Mouse (Mus musculus) kidney, postnatal 0 days (tissue): ENCODE data around the gene BC034090. TPM values are rescaled to one million over a fixed set of nuclear protein-coding genes. Genes with fewer than 3 reads are reported as not detected.
"Not testable (repeated sequence)": the region's sequence is repeated elsewhere in the genome, so short reads cannot be mapped to it uniquely, and the experiment has no call there.

ENCODE experiments used
- ATAC-seq: fragments of 200-750 bp; cut with Nextera tagmentation; replicated peaks from 2 replicates; pipeline ENCODE4 v1.8.0; 2017; ENCODE audit warnings: low read depth, moderate number of reproducible peaks, moderate TSS enrichment, moderate library complexity; ENCODE audit not compliant: low FRiP score
- DNase-seq: peaks from one replicate; pipeline ENCODE4 v3.0.0-alpha.2; 2016; ENCODE audit warnings: low spot score
- H3K27ac ChIP-seq: fragments of 300-500 bp; sonication (generic); 2 replicates; pipeline ENCODE4 v1.5.1; 2014; ENCODE audit warnings: mild to moderate bottlenecking
- H3K27me3 ChIP-seq: fragments of 300-500 bp; sonication (generic); 2 replicates; pipeline ENCODE4 v1.6.1; 2014; ENCODE audit warnings: low read length, mixed read lengths; ENCODE audit not compliant: insufficient read depth
- H3K36me3 ChIP-seq: fragments of 300-500 bp; sonication (generic); 2 replicates; pipeline ENCODE4 v1.6.1; 2014; ENCODE audit warnings: low read length, mixed read lengths; ENCODE audit not compliant: insufficient read depth
- H3K4me1 ChIP-seq: fragments of 300-500 bp; sonication (generic); replicated peaks from 2 replicates; pipeline ENCODE4 v1.6.1; 2014; ENCODE audit warnings: antibody characterized with exemption, low read length, mixed read lengths; ENCODE audit not compliant: insufficient read depth
- H3K4me2 ChIP-seq: fragments of 300-500 bp; sonication (generic); 2 replicates; pipeline ENCODE4 v1.6.1; 2014; ENCODE audit warnings: mild to moderate bottlenecking, low read length, moderate library complexity, mixed read lengths
- H3K4me3 ChIP-seq: fragments of 300-500 bp; sonication (generic); replicated peaks from 2 replicates; pipeline ENCODE4 v1.5.1; 2014; ENCODE audit warnings: low read depth, low read length
- H3K9ac ChIP-seq: fragments of 300-500 bp; sonication (generic); 2 replicates; pipeline ENCODE4 v1.6.1; 2014; ENCODE audit warnings: low read depth, low read length
- H3K9me3 ChIP-seq: fragments of 300-500 bp; sonication (generic); replicated peaks from 2 replicates; pipeline ENCODE4 v1.6.1; 2016; ENCODE audit warnings: low read length, inconsistent platforms, mixed read lengths
- CTCF ChIP-seq: IDR thresholded peaks from 2 replicates; pipeline ENCODE4 v1.5.1; 2016; ENCODE audit warnings: antibody characterized with exemption, low read depth, mild to moderate bottlenecking, moderate library complexity
- WGBS: fragments of 180-500 bp; shearing (Covaris S2); extraction: QIAGEN DNeasy Blood & Tissue Kit; methylation state at CpG from one replicate; pipeline ENCODE4 v1.1.7; 2014; 5-methylcytosine and 5-hydroxymethylcytosine counted together
- polyA plus RNA-seq: library from polyadenylated mRNA; unstranded; fragments of >200 nt; fragmentation: Nextera tagmentation; extraction: Ambion mirVana; gene quantifications from 2 replicates; pipeline ENCODE4 v1.2.1, GENCODE M21; 2015

BC034090 gene
- polyA plus RNA-seq, 1 experiment from 2014 or later: 9.9 TPM

DNA sequence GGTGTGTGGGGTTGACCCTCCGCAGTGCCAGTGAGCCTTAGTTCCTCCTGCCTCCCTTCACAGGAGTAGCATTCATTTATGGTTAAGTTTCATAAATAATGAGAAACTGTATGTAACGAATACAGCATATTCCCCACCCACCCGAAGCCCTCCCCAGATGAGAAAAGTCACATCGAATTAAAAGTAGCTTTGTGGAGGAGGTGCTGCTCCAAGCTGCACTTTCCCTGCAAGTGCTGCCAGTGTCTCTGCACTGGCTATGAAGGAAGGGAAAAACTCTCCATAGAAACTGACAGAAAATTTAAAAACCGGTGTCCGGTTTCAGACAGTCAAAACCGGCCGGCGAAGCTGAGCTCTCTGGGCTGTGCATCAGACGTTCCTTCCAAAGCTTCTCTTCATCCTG, 36.1 kb upstream of the BC034090 start:
- Histone ChIP-seq H3K27ac (no peak overlapping the region), H3K9me3 (no peaks in the 10 kb centered on the region), H3K4me2 (no peak overlapping the region), H3K36me3 (no peaks in the 10 kb centered on the region), H3K4me1 (no peaks in the 10 kb centered on the region), H3K4me3 (no peak overlapping the region), H3K27me3 (no peaks in the 10 kb centered on the region), H3K9ac (no peak overlapping the region)
- WGBS: 44% methylated on average over 10 of the region's 10 CpGs
- TF ChIP-seq CTCF: no peak
- ATAC-seq (no peak), DNase-seq (peak; percentile 21)

DNA sequence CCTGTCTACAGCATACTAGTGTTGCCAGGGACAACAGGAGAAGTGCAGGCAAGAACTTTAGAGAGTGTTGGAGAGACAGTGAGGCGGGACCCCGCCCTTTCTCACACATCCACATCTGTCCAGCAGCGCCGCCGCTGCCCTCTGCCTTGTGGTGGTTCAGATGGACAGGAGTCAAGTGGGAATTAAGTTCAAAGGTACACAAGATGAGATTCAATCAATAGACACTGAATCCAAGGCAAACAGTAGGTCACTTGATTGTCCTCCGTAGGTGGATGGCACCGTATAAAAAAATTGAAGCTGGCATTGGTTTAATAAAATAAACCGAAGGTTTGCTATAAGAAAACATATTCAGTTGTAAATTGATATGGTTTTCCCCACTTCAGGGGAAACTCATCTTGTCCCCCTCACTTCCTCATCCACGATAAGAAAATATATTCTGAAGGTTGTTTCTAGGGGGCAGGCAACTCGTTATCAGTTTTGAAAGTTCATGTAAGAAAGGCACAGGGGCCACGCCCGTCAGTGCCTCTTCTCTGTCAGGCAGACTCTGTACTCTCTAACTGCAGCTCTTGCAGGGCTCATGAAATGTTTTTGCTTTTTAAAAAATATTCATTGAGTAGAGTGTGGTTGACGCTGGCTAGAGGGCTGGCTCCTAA, 32.3 kb upstream of the BC034090 start:
- no peak for TF ChIP-seq CTCF
- no peaks in the 10 kb centered on the region for H3K4me1 ChIP-seq
- DNase-seq: no peak
- 66% methylated on average over 13 of the region's 13 CpGs for WGBS
- no peak for ATAC-seq
- H3K4me3 ChIP-seq: no peak overlapping the region
- no peak overlapping the region for H3K4me2 ChIP-seq
- H3K36me3 ChIP-seq: no peaks in the 10 kb centered on the region
- H3K27me3 ChIP-seq: no peaks in the 10 kb centered on the region
- no peak overlapping the region for H3K27ac ChIP-seq
- H3K9me3 ChIP-seq: no peaks in the 10 kb centered on the region
- no peak overlapping the region for H3K9ac ChIP-seq

DNA sequence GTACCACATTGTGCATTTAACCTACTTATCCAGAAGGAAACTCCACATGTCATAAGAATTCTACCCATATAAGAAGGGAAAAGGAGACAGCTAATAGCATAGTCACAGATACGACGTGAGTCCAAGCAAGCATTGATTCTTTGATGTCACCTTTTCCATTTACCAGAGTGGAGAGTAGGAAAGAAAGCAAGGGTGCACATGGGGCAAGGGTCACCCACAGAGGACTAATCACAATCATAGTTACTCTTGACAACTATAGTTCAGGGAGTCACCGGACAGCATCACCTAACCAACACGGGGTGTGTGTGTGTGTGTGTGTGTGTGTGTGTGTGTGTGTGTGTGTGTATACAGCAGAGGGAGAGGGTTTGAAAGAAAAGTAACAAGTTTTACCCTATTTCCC, 31.5 kb upstream of the BC034090 start:
- DNase-seq (no peak), ATAC-seq (no peak)
- 78% methylated on average over 4 of the region's 4 CpGs for WGBS
- H3K4me2 ChIP-seq: no peak overlapping the region
- no peaks in the 10 kb centered on the region for H3K4me1 ChIP-seq
- no peak for TF ChIP-seq CTCF
- H3K9me3 ChIP-seq: no peaks in the 10 kb centered on the region
- no peaks in the 10 kb centered on the region for H3K27me3 ChIP-seq
- H3K36me3 ChIP-seq: no peaks in the 10 kb centered on the region
- H3K9ac ChIP-seq: no peak overlapping the region
- no peak overlapping the region for H3K4me3 ChIP-seq
- no peak overlapping the region for H3K27ac ChIP-seq

DNA sequence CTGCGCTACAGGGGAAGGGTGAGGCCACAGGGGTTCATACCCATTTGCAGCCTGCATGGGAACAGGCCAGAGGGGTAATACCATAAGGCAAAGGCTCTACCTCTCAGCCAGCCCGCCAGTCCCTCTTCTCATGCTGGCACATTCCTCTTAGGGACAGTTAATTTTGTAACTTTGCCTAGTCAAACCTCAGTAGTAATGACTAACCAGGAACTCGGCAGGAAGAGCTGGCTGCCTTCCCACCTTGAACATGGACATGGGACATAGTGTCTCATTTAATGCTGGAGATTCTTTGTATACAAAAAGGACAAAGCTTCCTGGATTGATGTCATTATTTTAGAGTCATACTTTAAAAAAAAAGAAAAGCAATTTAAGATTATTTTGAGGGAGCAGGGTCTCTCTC, 30.7 kb upstream of the BC034090 start:
- Histone ChIP-seq H3K4me3 (no peak overlapping the region), H3K36me3 (no peaks in the 10 kb centered on the region), H3K4me2 (no peak overlapping the region), H3K27ac (no peak overlapping the region; the same call in 1 of the 2 replicates), H3K27me3 (no peaks in the 10 kb centered on the region), H3K9me3 (no peaks in the 10 kb centered on the region), H3K4me1 (no peaks in the 10 kb centered on the region), H3K9ac (no peak overlapping the region)
- no peak for ATAC-seq
- DNase-seq: peak; percentile 9
- WGBS: 62% methylated on average over 3 of the region's 3 CpGs
- no peak for TF ChIP-seq CTCF

DNA sequence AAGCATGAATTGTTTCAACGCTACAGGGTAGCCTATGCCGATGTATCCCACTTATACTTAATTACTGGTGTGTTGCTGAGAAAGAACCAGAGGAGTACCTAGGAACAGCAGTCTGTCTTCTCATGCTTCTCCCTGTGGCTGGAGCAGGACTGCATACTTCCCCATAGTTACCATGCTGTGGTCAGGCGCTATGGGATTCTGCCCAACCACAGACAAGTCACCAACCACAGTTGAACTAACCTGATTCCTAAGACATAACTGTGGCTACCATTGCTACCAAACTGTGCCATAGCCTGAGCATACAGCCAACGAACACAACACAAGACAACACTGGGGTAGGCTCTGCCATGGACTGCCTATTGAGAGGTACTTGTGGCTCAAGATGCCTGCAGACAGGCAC, 28.7 kb upstream of the BC034090 start:
- Histone ChIP-seq H3K4me1 (no peaks in the 10 kb centered on the region), H3K27ac (no peak overlapping the region), H3K9me3 (no peaks in the 10 kb centered on the region), H3K36me3 (no peaks in the 10 kb centered on the region), H3K4me3 (no peak overlapping the region), H3K4me2 (no peak overlapping the region), H3K27me3 (no peaks in the 10 kb centered on the region), H3K9ac (no peak overlapping the region)
- ATAC-seq (no peak), DNase-seq (no peak)
- WGBS: 94% methylated on average over 4 of the region's 4 CpGs
- TF ChIP-seq CTCF: no peak

DNA sequence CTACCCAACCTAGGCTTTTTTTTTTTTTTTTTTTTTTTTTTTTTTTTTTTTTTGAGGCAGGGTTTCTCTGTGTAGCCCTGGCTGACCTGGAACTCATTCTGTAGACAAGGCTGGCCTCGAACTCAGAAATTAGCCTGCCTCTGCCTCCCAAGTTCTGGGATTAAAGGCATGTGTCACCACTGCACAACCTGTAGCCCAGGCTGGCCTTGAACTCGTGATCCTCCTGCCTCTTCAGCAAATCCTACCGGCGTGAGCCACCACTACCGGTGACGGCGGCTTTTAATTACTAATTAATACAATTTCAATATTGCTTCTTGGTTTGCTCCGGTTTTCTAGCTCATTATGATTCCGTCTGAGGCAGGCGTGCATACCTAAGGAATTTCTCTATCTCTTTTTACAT, 18.3 kb upstream of the BC034090 start:
- not testable (repeated sequence) for ATAC-seq, DNase-seq, H3K9ac ChIP-seq, H3K27ac ChIP-seq, H3K36me3 ChIP-seq, H3K4me2 ChIP-seq, H3K27me3 ChIP-seq, H3K9me3 ChIP-seq, H3K4me1 ChIP-seq, H3K4me3 ChIP-seq
- 93% methylated on average over 10 of the region's 10 CpGs for WGBS

DNA sequence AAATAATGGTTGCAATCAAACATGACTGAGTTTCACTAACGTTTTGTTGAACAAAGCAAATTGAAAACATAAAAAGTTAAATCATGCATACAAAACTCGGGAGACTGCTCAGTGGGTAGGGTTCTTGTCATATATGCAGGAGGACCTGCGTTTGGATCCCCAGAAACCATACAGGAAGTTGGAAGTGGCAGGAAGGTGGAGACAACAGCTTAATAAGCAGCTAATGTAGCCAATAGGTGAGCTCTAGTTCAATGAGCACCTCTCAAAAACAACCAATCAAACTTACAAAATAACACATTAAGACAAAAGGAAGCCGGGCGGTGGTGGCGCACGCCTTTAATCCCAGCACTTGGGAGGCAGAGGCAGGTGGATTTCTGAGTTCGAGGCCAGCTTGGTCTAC, 10.1 kb upstream of the BC034090 start:
- Histone ChIP-seq H3K4me3 (no peak overlapping the region), H3K4me2 (no peak overlapping the region), H3K27ac (no peak overlapping the region), H3K9me3 (no peaks in the 10 kb centered on the region), H3K4me1 (no peaks in the 10 kb centered on the region), H3K9ac (no peak overlapping the region), H3K36me3 (no peaks in the 10 kb centered on the region), H3K27me3 (no peaks in the 10 kb centered on the region)
- WGBS: 90% methylated on average over 8 of the region's 8 CpGs
- no peak for TF ChIP-seq CTCF
- no peak for DNase-seq
- no peak for ATAC-seq
